Mouse (Mus musculus): ENCODE results near the gene Lgals2. TPM values are rescaled to one million over a fixed set of nuclear protein-coding genes. Genes with fewer than 3 reads are reported as not detected.
"Not testable (repeated sequence)": the region's sequence is repeated elsewhere in the genome, so short reads cannot be mapped to it uniquely, and the experiment has no call there.

The Lgals2 gene
- polyA plus RNA-seq, 1 experiment from 2014 or later, result 3.4 TPM

DNA sequence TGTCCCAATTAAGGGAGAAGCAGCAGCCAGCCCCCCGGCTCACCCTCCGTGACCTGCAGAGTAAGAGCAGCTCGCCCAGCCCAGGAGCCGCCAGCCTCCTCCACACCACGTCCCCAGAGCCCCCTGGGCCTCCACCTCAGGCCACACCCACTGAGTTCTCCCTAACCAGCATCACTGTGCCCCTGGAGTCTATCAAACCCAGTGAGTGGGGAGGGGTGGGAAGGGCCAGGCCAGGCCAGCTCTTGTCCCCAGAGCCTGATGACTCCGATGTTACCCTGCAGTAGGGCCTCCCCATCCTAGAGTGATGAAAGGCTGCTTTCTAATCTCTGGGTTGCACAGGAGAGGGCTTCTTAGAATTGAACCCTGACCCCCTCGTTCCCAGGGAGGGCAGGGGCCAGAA lies 37.1 kb upstream of the Lgals2 start:
- Histone ChIP-seq H3K4me3 (ENCODE audit: low read depth, low read length) (no peak overlapping the region), H3K36me3 (replicated peaks; ENCODE audit: insufficient read depth, low read length) (peaks cover 37% of the 10 kb centered on the region), H3K27ac (ENCODE audit: low read depth) (no peak overlapping the region), H3K4me1 (ENCODE audit: insufficient read depth) (peaks cover 47% of the 10 kb centered on the region), H3K27me3 (ENCODE audit: insufficient read depth, low read length) (no peaks in the 10 kb centered on the region), H3K9me3 (ENCODE audit: low read length) (no peaks in the 10 kb centered on the region), H3K9ac (replicated peaks) (no peak overlapping the region), H3K4me2 (ENCODE audit: low read depth, low read length) (no peak overlapping the region)
- WGBS (ENCODE audit: insufficient replicate concordance), result 63% methylated on average over 7 of the region's 7 CpGs
- DNase-seq (no peak), ATAC-seq (no peak)
- TF ChIP-seq EP300 (IDR thresholded peaks at IDR 0.05; ENCODE audit: low read depth) (no peak), CTCF (IDR thresholded peaks at IDR 0.05; ENCODE audit: low read depth) (no peak)

- no peak overlapping the region for H3K4me3 ChIP-seq (ENCODE audit: low read depth, low read length)
- WGBS (ENCODE audit: insufficient replicate concordance), result 46% methylated on average over 13 of the region's 13 CpGs
- peak; percentile 24; the same call in 1 of the 2 replicates for ATAC-seq
- peaks cover 62% of the 10 kb centered on the region for H3K36me3 ChIP-seq (replicated peaks; ENCODE audit: insufficient read depth, low read length)
- H3K4me1 ChIP-seq (ENCODE audit: insufficient read depth), result peaks cover 16% of the 10 kb centered on the region
- H3K27ac ChIP-seq (ENCODE audit: low read depth), result no peak overlapping the region
- no peak for TF ChIP-seq CTCF (IDR thresholded peaks at IDR 0.05; ENCODE audit: low read depth)
- no peak for TF ChIP-seq EP300 (IDR thresholded peaks at IDR 0.05; ENCODE audit: low read depth)
- no peak overlapping the region for H3K9ac ChIP-seq (replicated peaks)
- H3K27me3 ChIP-seq (ENCODE audit: insufficient read depth, low read length), result no peaks in the 10 kb centered on the region
- no peaks in the 10 kb centered on the region for H3K9me3 ChIP-seq (ENCODE audit: low read length)
- H3K4me2 ChIP-seq (ENCODE audit: low read depth, low read length), result no peak overlapping the region
- DNase-seq, result peak; percentile 50
These were observed 34.1 kb upstream of the Lgals2 start for GRCm38 (mm10) chr15:78889401-78889853.

DNA sequence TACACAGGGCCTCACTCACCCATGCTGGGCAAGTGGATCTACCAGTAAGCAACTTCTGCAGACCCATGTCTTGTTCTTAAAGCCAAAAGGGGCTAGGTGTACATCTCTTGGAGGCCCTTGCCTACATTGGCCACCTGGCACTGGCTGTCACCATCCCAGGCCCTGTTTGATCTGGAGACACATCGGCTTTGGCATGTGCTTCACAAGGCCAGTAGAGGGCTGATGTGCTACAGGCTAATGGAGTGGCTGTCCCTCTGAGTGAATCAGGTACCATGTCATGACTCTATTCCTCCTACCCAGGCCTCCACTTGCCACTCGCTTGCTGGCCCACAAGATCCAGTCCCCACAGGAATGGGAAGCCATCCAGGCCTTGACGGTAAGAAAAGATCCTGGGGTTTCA lies 26.5 kb upstream of the Lgals2 start:
- 83% methylated on average over 3 of the region's 3 CpGs for WGBS (ENCODE audit: insufficient replicate concordance)
- Histone ChIP-seq H3K4me1 (ENCODE audit: insufficient read depth) (peaks cover 15% of the 10 kb centered on the region), H3K4me3 (ENCODE audit: low read depth, low read length) (no peak overlapping the region), H3K4me2 (ENCODE audit: low read depth, low read length) (no peak overlapping the region), H3K27me3 (ENCODE audit: insufficient read depth, low read length) (no peaks in the 10 kb centered on the region), H3K9me3 (ENCODE audit: low read length) (no peaks in the 10 kb centered on the region), H3K9ac (replicated peaks) (no peak overlapping the region), H3K36me3 (replicated peaks; ENCODE audit: insufficient read depth, low read length) (peaks cover 53% of the 10 kb centered on the region), H3K27ac (ENCODE audit: low read depth) (no peak overlapping the region)
- ATAC-seq (no peak), DNase-seq (no peak)
- TF ChIP-seq CTCF (IDR thresholded peaks at IDR 0.05; ENCODE audit: low read depth) (0 out of 2 replicates have a peak, but pooled peaks have one; percentile 23), EP300 (IDR thresholded peaks at IDR 0.05; ENCODE audit: low read depth) (no peak)

DNA sequence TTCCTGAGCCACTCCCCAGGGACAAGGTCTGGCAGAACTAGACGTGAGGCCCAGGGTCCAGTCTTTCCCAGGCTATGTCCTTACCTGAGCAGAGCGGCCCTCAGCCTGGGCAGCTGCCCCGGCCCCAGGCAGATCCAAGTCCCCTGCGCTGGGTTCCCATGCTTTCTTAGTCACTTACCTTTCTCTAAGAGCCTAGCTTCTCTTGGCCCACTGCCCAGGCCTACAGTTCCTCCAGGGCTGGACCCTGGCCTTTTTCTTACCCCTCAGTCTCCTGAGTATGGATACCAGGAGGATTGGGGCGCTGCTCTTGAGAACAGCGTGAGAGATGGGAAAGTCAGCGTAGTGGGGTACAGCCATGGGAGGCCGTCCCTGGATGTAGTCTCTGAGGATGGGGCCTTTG lies 25.1 kb upstream of the Lgals2 start:
- Histone ChIP-seq H3K4me1 (ENCODE audit: insufficient read depth) (peaks cover 26% of the 10 kb centered on the region), H3K9me3 (ENCODE audit: low read length) (no peaks in the 10 kb centered on the region), H3K36me3 (replicated peaks; ENCODE audit: insufficient read depth, low read length) (peaks cover 42% of the 10 kb centered on the region), H3K4me2 (ENCODE audit: low read depth, low read length) (no peak overlapping the region), H3K27me3 (ENCODE audit: insufficient read depth, low read length) (no peaks in the 10 kb centered on the region), H3K27ac (ENCODE audit: low read depth) (no peak overlapping the region), H3K4me3 (ENCODE audit: low read depth, low read length) (no peak overlapping the region), H3K9ac (replicated peaks) (no peak overlapping the region)
- ATAC-seq (no peak), DNase-seq (no peak)
- TF ChIP-seq EP300 (IDR thresholded peaks at IDR 0.05; ENCODE audit: low read depth), result no peak
- TF ChIP-seq CTCF (IDR thresholded peaks at IDR 0.05; ENCODE audit: low read depth), result no peak
- WGBS (ENCODE audit: insufficient replicate concordance), result 95% methylated on average over 8 of the region's 8 CpGs

GRCm38 (mm10) chr15:78878792-78879516 lies 23.6 kb upstream of the Lgals2 start:
- H3K9ac ChIP-seq (replicated peaks); H3K9me3 ChIP-seq (ENCODE audit: low read length); H3K27me3 ChIP-seq (ENCODE audit: insufficient read depth, low read length); ATAC-seq; H3K4me3 ChIP-seq (ENCODE audit: low read depth, low read length): not testable (repeated sequence)
- DNase-seq, result peak; percentile 49
- peak overlapping the region; percentile 19; the same call in 1 of the 2 replicates for H3K4me2 ChIP-seq (ENCODE audit: low read depth, low read length)
- 23% methylated on average over 7 of the region's 7 CpGs for WGBS (ENCODE audit: insufficient replicate concordance)
- H3K27ac ChIP-seq (ENCODE audit: low read depth), result peak overlapping the region; percentile 71
- H3K36me3 ChIP-seq (replicated peaks; ENCODE audit: insufficient read depth, low read length), result peaks cover 30% of the 10 kb centered on the region
- H3K4me1 ChIP-seq (ENCODE audit: insufficient read depth), result peaks cover 26% of the 10 kb centered on the region

- no peak for TF ChIP-seq EP300 (IDR thresholded peaks at IDR 0.05; ENCODE audit: low read depth)
- no peak for TF ChIP-seq CTCF (IDR thresholded peaks at IDR 0.05; ENCODE audit: low read depth)
- Histone ChIP-seq H3K36me3 (replicated peaks; ENCODE audit: insufficient read depth, low read length) (peaks cover 19% of the 10 kb centered on the region), H3K9ac (replicated peaks) (peak overlapping the region; percentile 89), H3K9me3 (ENCODE audit: low read length) (no peaks in the 10 kb centered on the region), H3K4me1 (ENCODE audit: insufficient read depth) (peaks cover 26% of the 10 kb centered on the region), H3K4me3 (ENCODE audit: low read depth, low read length) (peak overlapping the region; percentile 83), H3K4me2 (ENCODE audit: low read depth, low read length) (peak overlapping the region; percentile 92), H3K27me3 (ENCODE audit: insufficient read depth, low read length) (no peaks in the 10 kb centered on the region), H3K27ac (ENCODE audit: low read depth) (peak overlapping the region; percentile 96)
- ATAC-seq (no peak), DNase-seq (no peak)
- WGBS (ENCODE audit: insufficient replicate concordance), result 3% methylated on average over 15 of the region's 17 CpGs
These were observed 22.6 kb upstream of the Lgals2 start for GRCm38 (mm10) chr15:78877810-78878390.
